Comparison of ENCODE assay signal across 7 mouse cellular contexts in the genomic region with DNA sequence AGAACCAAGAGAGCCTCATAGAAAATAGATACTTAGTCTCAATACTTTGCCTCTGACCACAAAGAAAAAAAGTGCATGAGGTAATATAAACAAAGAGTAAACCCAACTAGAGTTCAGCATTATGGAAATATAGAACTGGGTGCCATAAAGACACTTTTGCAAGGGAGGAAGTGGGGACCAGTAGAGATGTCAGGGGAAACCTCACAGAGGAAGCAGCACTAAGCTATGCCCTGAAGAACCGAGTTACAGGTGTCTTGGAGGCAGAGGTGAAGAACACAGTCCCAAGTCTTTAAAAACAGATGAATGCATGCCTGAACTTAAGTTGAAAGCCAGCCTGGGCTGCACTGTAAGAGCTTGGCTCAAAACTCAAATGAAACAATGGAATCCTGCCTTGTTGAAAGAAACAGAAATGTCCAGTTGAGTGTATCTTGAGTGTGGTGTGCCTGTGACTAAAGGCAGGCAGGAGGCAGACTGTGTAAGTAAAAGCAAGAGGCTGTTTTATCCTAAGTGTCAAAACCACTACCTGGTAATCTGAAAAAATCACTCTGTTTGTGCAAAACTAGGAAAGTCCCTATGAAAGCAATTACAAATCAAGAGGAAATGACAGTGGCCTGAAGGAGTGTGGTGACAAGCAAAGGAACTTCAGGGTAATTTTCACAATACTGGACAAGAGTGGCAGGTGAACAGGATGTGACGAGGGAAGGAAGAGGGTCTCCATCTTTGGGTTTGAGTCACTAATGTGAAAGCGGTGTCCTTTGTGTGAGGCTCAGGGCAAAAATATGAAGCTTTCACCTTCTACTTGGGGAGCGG. TPM values are rescaled to one million over a fixed set of nuclear protein-coding genes. Genes with fewer than 3 reads are reported as not detected.
A peak's percentile ranks its signal among the peaks of the same experiment; 100 is the strongest.
DNase-seq lines count a peak whose midpoint lies in the region; ATAC-seq and TF ChIP-seq lines count a peak whose summit lies in the region.

No protein-coding gene starts in this region.

- no peaks in the 10 kb centered on the region for H3K4me1 ChIP-seq in lung, postnatal 0 days (ENCODE audit: insufficient read depth, low read depth, low read length)
- peaks cover 12% of the 10 kb centered on the region for H3K4me1 ChIP-seq in forebrain, embryonic 12.5 days
- H3K4me1 ChIP-seq in liver, embryonic 14.5 days (replicated peaks; ENCODE audit: control insufficient read depth in 2 of 2, insufficient read depth in 2 of 2, low read length in 1 of 2), result peaks cover 2 to 12% of the 10 kb centered on the region in 2 experiments; a peak in 3 of 4 replicates
- H3K4me1 ChIP-seq in stomach, postnatal 0 days (replicated peaks; ENCODE audit: control insufficient read depth, insufficient read depth), result no peaks in the 10 kb centered on the region

- 75% methylated on average over 4 of the region's 4 CpGs for WGBS in lung, postnatal 0 days
- 83% methylated on average over 4 of the region's 4 CpGs for WGBS in forebrain, embryonic 12.5 days
- 62% methylated on average over 4 of the region's 4 CpGs for WGBS in liver, embryonic 14.5 days (ENCODE audit: insufficient replicate concordance)
- 76% methylated on average over 4 of the region's 4 CpGs for WGBS in stomach, postnatal 0 days

- no peak for ATAC-seq in lung, postnatal 0 days
- ATAC-seq in forebrain, embryonic 12.5 days (ENCODE audit: low FRiP score), result no peak
- no peak for ATAC-seq in liver, embryonic 14.5 days (ENCODE audit: insufficient read depth)
- ATAC-seq in stomach, postnatal 0 days (ENCODE audit: low FRiP score, low TSS enrichment), result no peak

- TF ChIP-seq CTCF in lung, postnatal 0 days (IDR thresholded peaks at IDR 0.05), result no peak
- TF ChIP-seq CTCF in liver, embryonic 14.5 days (IDR thresholded peaks at IDR 0.05; ENCODE audit: low read depth), result no peak
- TF ChIP-seq CTCF in stomach, postnatal 0 days (IDR thresholded peaks at IDR 0.05; ENCODE audit: low read depth), result no peak

- H3K9ac ChIP-seq in lung, postnatal 0 days (replicated peaks; ENCODE audit: low read depth), result no peak overlapping the region
- no peak overlapping the region; the same call in 1 of the 2 replicates for H3K9ac ChIP-seq in forebrain, embryonic 12.5 days
- no peak overlapping the region for H3K9ac ChIP-seq in liver, embryonic 14.5 days (replicated peaks)
- no peak overlapping the region for H3K9ac ChIP-seq in stomach, postnatal 0 days (ENCODE audit: low read length)

- peaks cover 7% of the 10 kb centered on the region for H3K36me3 ChIP-seq in lung, postnatal 0 days (ENCODE audit: insufficient read depth, low read length)
- H3K36me3 ChIP-seq in forebrain, embryonic 12.5 days (replicated peaks), result peaks cover 19% of the 10 kb centered on the region
- peaks cover 14% of the 10 kb centered on the region for H3K36me3 ChIP-seq in liver, embryonic 14.5 days (replicated peaks; ENCODE audit: control insufficient read depth, insufficient read depth, low read depth)
- peaks cover 6% of the 10 kb centered on the region; the same call in 1 of the 2 replicates for H3K36me3 ChIP-seq in stomach, postnatal 0 days (ENCODE audit: control insufficient read depth, insufficient read depth, low read length)

- H3K27me3 ChIP-seq in lung, postnatal 0 days (replicated peaks; ENCODE audit: insufficient read depth, low read length), result no peaks in the 10 kb centered on the region
- no peaks in the 10 kb centered on the region for H3K27me3 ChIP-seq in forebrain, embryonic 12.5 days
- H3K27me3 ChIP-seq in liver, embryonic 14.5 days (ENCODE audit: control insufficient read depth, insufficient read depth, low read length), result no peaks in the 10 kb centered on the region
- no peaks in the 10 kb centered on the region for H3K27me3 ChIP-seq in stomach, postnatal 0 days (ENCODE audit: control insufficient read depth, insufficient read depth, low read length)

- H3K9me3 ChIP-seq in lung, postnatal 0 days (ENCODE audit: low read length), result no peaks in the 10 kb centered on the region
- no peaks in the 10 kb centered on the region for H3K9me3 ChIP-seq in forebrain, embryonic 12.5 days
- no peaks in the 10 kb centered on the region for H3K9me3 ChIP-seq in liver, embryonic 14.5 days (ENCODE audit: control insufficient read depth, low read length)
- H3K9me3 ChIP-seq in stomach, postnatal 0 days (ENCODE audit: control insufficient read depth, low read length), result no peaks in the 10 kb centered on the region

- TF ChIP-seq EP300 in lung, postnatal 0 days (IDR thresholded peaks at IDR 0.05), result no peak
- no peak for TF ChIP-seq EP300 in liver, embryonic 14.5 days (IDR thresholded peaks at IDR 0.05; ENCODE audit: low read depth)
- TF ChIP-seq EP300 in stomach, postnatal 0 days (optimal IDR thresholded peaks at IDR 0.05), result no peak

- peak overlapping the region; percentile 81; the same call in 1 of the 2 replicates for H3K4me3 ChIP-seq in lung, postnatal 0 days (ENCODE audit: low read depth, low read length)
- H3K4me3 ChIP-seq in forebrain, embryonic 12.5 days (replicated peaks), result peak overlapping the region; percentile 84
- no peak overlapping the region; a peak in 1 of 4 replicates for H3K4me3 ChIP-seq in liver, embryonic 14.5 days (ENCODE audit: insufficient read depth in 1 of 2, low read depth in 2 of 2, low read length in 2 of 2)
- peak overlapping the region; percentile 62; the same call in 1 of the 2 replicates for H3K4me3 ChIP-seq in stomach, postnatal 0 days (ENCODE audit: low read depth, low read length)

- no peak overlapping the region for H3K27ac ChIP-seq in lung, postnatal 0 days (ENCODE audit: low read length)
- H3K27ac ChIP-seq in forebrain, embryonic 12.5 days, result no peak overlapping the region
- no peak overlapping the region for H3K27ac ChIP-seq in liver, embryonic 14.5 days
- no peak overlapping the region for H3K27ac ChIP-seq in stomach, postnatal 0 days (replicated peaks)

- no peak for DNase-seq in lung, postnatal 0 days (ENCODE audit: low spot score)
- DNase-seq in lung, postnatal 36 days, result no peak
- no peak for DNase-seq in liver, embryonic 14.5 days (ENCODE audit: low read depth in 3 of 3, low spot score in 3 of 3)
- DNase-seq in stomach, postnatal 0 days (ENCODE audit: low spot score), result no peak
- DNase-seq in adipocyte (ENCODE audit: low spot score), result no peak
- no peak for DNase-seq in left cerebral cortex, adult 8-10 months (ENCODE audit: low spot score in 2 of 2)

- no peak overlapping the region for H3K4me2 ChIP-seq in lung, postnatal 0 days (replicated peaks; ENCODE audit: low read depth, low read length)
- peak overlapping the region; percentile 64 for H3K4me2 ChIP-seq in forebrain, embryonic 12.5 days
- H3K4me2 ChIP-seq in liver, embryonic 14.5 days (ENCODE audit: low read depth), result peak overlapping the region; percentile 63
- H3K4me2 ChIP-seq in stomach, postnatal 0 days (replicated peaks; ENCODE audit: low read depth), result peak overlapping the region; percentile 85; the same call in 1 of the 2 replicates

RNA-seq across cellular contexts. Expression of a gene that starts 1.2 kb away (rescaled TPM):
- polyA plus RNA-seq in lung, postnatal 0 days (2015; fragmentation: Nextera tagmentation; extraction: Ambion mirVana), result 0.19 and 0.20 TPM in 2 replicates
- 0.12 and 0.27 TPM in 2 replicates for polyA plus RNA-seq in forebrain, embryonic 12.5 days (2016; fragmentation: Nextera tagmentation; extraction: Ambion mirVana)
- polyA plus RNA-seq in liver, embryonic 14.5 days (2012; rRNA removed), result 0.02 and 0.04 TPM in 2 replicates
- 0.05 TPM in 1 of 2 replicates, not detected in the other for polyA plus RNA-seq in liver, embryonic 14.5 days (2014; fragmentation: Nextera tagmentation; extraction: Ambion mirVana)
- polyA plus RNA-seq in stomach, postnatal 0 days (2015; fragmentation: Nextera tagmentation; extraction: Ambion mirVana), result 0.16 and 0.21 TPM in 2 replicates
- total RNA-seq in left cerebral cortex, adult 8-10 months (2022), result 1 to 10 TPM; 2.0 to 2.9 (median 2.5) TPM

RNA-seq across cellular contexts. Expression of a gene that starts 1.3 kb away (rescaled TPM):
- polyA plus RNA-seq in lung, postnatal 0 days (2015; fragmentation: Nextera tagmentation; extraction: Ambion mirVana), result 125 and 126 TPM in 2 replicates
- 192 and 194 TPM in 2 replicates for polyA plus RNA-seq in forebrain, embryonic 12.5 days (2016; fragmentation: Nextera tagmentation; extraction: Ambion mirVana)
- polyA plus RNA-seq in liver, embryonic 14.5 days (2012; rRNA removed), result 16.6 and 39.1 TPM in 2 replicates
- 63.2 and 68.8 TPM in 2 replicates for polyA plus RNA-seq in liver, embryonic 14.5 days (2014; fragmentation: Nextera tagmentation; extraction: Ambion mirVana)
- polyA plus RNA-seq in stomach, postnatal 0 days (2015; fragmentation: Nextera tagmentation; extraction: Ambion mirVana), result 115 and 120 TPM in 2 replicates
- 10 to 100 TPM; 80.2 to 94.8 (median 84.8) TPM for total RNA-seq in left cerebral cortex, adult 8-10 months (2022)

Comparison
In these comparisons a context has a peak if more than half of its experiments do, and no peak if none do; other contexts are left out.
1. H3K4me3 ChIP-seq: peak in lung, postnatal 0 days (single experiment), forebrain, embryonic 12.5 days (single experiment) and stomach, postnatal 0 days (single experiment); none in liver, embryonic 14.5 days (0 of 2).